13 mouse cellular contexts compared by ENCODE assay signal in genomic region chr13:113595219-113595618, GRCm38 (mm10). TPM values are rescaled to one million over a fixed set of nuclear protein-coding genes. Genes with fewer than 3 reads are reported as not detected.
DNase-seq lines count a peak whose midpoint lies in the region; ATAC-seq and TF ChIP-seq lines count a peak whose summit lies in the region.
"Had no signal": no experiment of that assay in that cellular context is flagged by ENCODE, and none has a peak within 500 bp of the region (broad histone marks: within the 10 kb centered on the region; RNA-seq: fewer than 3 reads in every experiment).

No protein-coding gene starts in this region.

- no peak for TF ChIP-seq CTCF in hindbrain, postnatal 0 days (IDR thresholded peaks at IDR 0.05; ENCODE audit: low read depth)
- no peak for TF ChIP-seq CTCF in lung, adult 2 months (IDR thresholded peaks at IDR 0.05; ENCODE audit: insufficient read depth, low read length)

- H3K9ac ChIP-seq in heart, embryonic 12.5 days: no peak overlapping the region
- no peak overlapping the region for H3K9ac ChIP-seq in hindbrain, postnatal 0 days (replicated peaks; ENCODE audit: low read length)

- no peak for DNase-seq in heart, postnatal 36 days
- peak; percentile 55 for DNase-seq in retina, postnatal 1 day
- DNase-seq in retina, embryonic 14.5 days (ENCODE audit: low spot score): no peak
- peak; percentile 29 for DNase-seq in hindbrain, postnatal 0 days (ENCODE audit: low spot score)
- DNase-seq in layer of hippocampus, postnatal 10 days (ENCODE audit: low spot score in 2 of 2): no peak
- no peak for DNase-seq in lung, adult 2 months
- DNase-seq: adrenal gland, adult 8-10 months; heart, postnatal 14 days; thymus, postnatal 4 days had no signal

- no peak for TF ChIP-seq POLR2A in lung, adult 2 months (IDR thresholded peaks at IDR 0.05; ENCODE audit: borderline replicate concordance, extremely low read depth, low read depth, low read length)

- intact Hi-C loops in heart, postnatal 36 days (cut with DNase I): no loop called here

- peaks cover 36% of the 10 kb centered on the region for H3K36me3 ChIP-seq in heart, embryonic 12.5 days
- no peaks in the 10 kb centered on the region for H3K36me3 ChIP-seq in hindbrain, postnatal 0 days (ENCODE audit: insufficient read depth, low read length)

- H3K4me2 ChIP-seq in heart, embryonic 12.5 days: peak overlapping the region; percentile 28; the same call in 1 of the 2 replicates
- no peak overlapping the region for H3K4me2 ChIP-seq in hindbrain, postnatal 0 days (ENCODE audit: low read depth, low read length)

- no peaks in the 10 kb centered on the region for H3K27me3 ChIP-seq in heart, embryonic 12.5 days (replicated peaks)
- no peaks in the 10 kb centered on the region for H3K27me3 ChIP-seq in hindbrain, postnatal 0 days (ENCODE audit: insufficient read depth, low read length)

- no peak overlapping the region for H3K4me3 ChIP-seq in heart, embryonic 12.5 days
- H3K4me3 ChIP-seq in hindbrain, postnatal 0 days (ENCODE audit: low read length): no peak overlapping the region
- no peak overlapping the region for H3K4me3 ChIP-seq in lung, adult 2 months (replicated peaks; ENCODE audit: extremely low read depth, low read depth, low read length)
- H3K4me3 ChIP-seq: erythroblast, embryonic 14.5 days; left cerebral cortex, adult 2 months had no signal

- ATAC-seq in heart, embryonic 12.5 days (ENCODE audit: insufficient number of reproducible peaks, low FRiP score): 0 out of 2 replicates have a peak, but pooled peaks have one; percentile 23
- ATAC-seq in hindbrain, postnatal 0 days: peak; percentile 38

- no peaks in the 10 kb centered on the region for H3K9me3 ChIP-seq in heart, embryonic 12.5 days (replicated peaks)
- H3K9me3 ChIP-seq in hindbrain, postnatal 0 days (ENCODE audit: low read length): no peaks in the 10 kb centered on the region

- WGBS in heart, embryonic 12.5 days: 48% methylated on average over 8 of the region's 8 CpGs
- WGBS in hindbrain, postnatal 0 days: 28% methylated on average over 8 of the region's 8 CpGs
- whole genome bisulfite sequencing in lung, adult 2 months: 66% methylated on average over 8 of the region's 8 CpGs

- no peak overlapping the region for H3K27ac ChIP-seq in heart, embryonic 12.5 days (ENCODE audit: poor library complexity, severe bottlenecking)
- no peak overlapping the region for H3K27ac ChIP-seq in hindbrain, postnatal 0 days
- H3K27ac ChIP-seq: left cerebral cortex, adult 2 months; stomach, postnatal 0 days had no signal

- H3K4me1 ChIP-seq in heart, embryonic 12.5 days (replicated peaks): peaks cover 45% of the 10 kb centered on the region
- H3K4me1 ChIP-seq in hindbrain, postnatal 0 days (ENCODE audit: insufficient read depth, low read length): peaks cover 4% of the 10 kb centered on the region; the same call in 1 of the 2 replicates
- peaks cover 26% of the 10 kb centered on the region for H3K4me1 ChIP-seq in lung, adult 2 months (ENCODE audit: control insufficient read depth, insufficient read depth, low read length)

RNA-seq across cellular contexts. Expression of gene Snx18, which starts 23.1 kb away (rescaled TPM):
- polyA plus RNA-seq in heart, embryonic 12.5 days (2016; fragmentation: Nextera tagmentation; extraction: Ambion mirVana): 29.6 and 31.6 TPM in 2 replicates
- 10 to 100 TPM; 21.4 to 21.8 TPM for total RNA-seq in heart, postnatal 36 days (2021)
- 38.2 and 44.4 TPM in 2 replicates for total RNA-seq in hindbrain, postnatal 0 days (2014; rRNA removed)
- polyA plus RNA-seq in hindbrain, postnatal 0 days (2015; fragmentation: Nextera tagmentation; extraction: Ambion mirVana): 11.1 and 11.5 TPM in 2 replicates
- 10 to 100 TPM; 23.4 to 24.7 TPM for total RNA-seq in layer of hippocampus, postnatal 10 days (2021)
- polyA plus RNA-seq in lung, adult 2 months (2012; rRNA removed): 22.8 and 27.0 TPM in 2 replicates

Comparison
In these comparisons a context has a peak if more than half of its experiments do, and no peak if none do; other contexts are left out.
1. DNase-seq: peak in retina, postnatal 1 day (single experiment) and hindbrain, postnatal 0 days (single experiment); none in heart, postnatal 36 days (0 of 2), retina, embryonic 14.5 days (single experiment), layer of hippocampus, postnatal 10 days (0 of 2) and lung, adult 2 months (single experiment).